Mouse (Mus musculus) MEL (cell line): ENCODE measurements around the gene Myh2. TPM values are rescaled to one million over a fixed set of nuclear protein-coding genes. Genes with fewer than 3 reads are reported as not detected.

Experiments used
- DNase-seq: peaks from one replicate; pipeline ENCODE4 v3.0.0; 2011; ENCODE audit warnings: low read depth, low spot score
- H3K27ac ChIP-seq: 2 replicates; pipeline ENCODE4 v1.5.1; 2012; ENCODE audit warnings: low read depth, mild to moderate bottlenecking, control low read depth, low read length, moderate library complexity; ENCODE audit not compliant: control insufficient read depth
- H3K27me3 ChIP-seq, 2 experiments: fragments of 150-350 bp in 1 of 2; sonication (generic) in 1 of 2; 2 replicates each; pipeline ENCODE4 v1.6.1; 2012; ENCODE audit warnings: low read length in 2 of 2, mild to moderate bottlenecking in 2 of 2, improper control_type of control experiment in 1 of 2, moderate library complexity in 1 of 2; ENCODE audit not compliant: insufficient read depth in 2 of 2, control insufficient read depth in 1 of 2
- H3K36me3 ChIP-seq, 2 experiments: 2 replicates each; pipeline ENCODE4 v1.6.1; 2012 to 2014; ENCODE audit warnings: low read length in 2 of 2, improper control_type of control experiment in 1 of 2, inconsistent platforms in 1 of 2, mild to moderate bottlenecking in 1 of 2; ENCODE audit not compliant: insufficient read depth in 2 of 2, control insufficient read depth in 1 of 2
- H3K4me1 ChIP-seq, 2 experiments: fragments of 150-350 bp in 1 of 2; sonication (generic) in 1 of 2; 2 replicates each; pipeline ENCODE4 v1.6.1; 2012; ENCODE audit warnings: low read length in 2 of 2, improper control_type of control experiment in 1 of 2, mild to moderate bottlenecking in 1 of 2; ENCODE audit not compliant: insufficient read depth in 2 of 2, control insufficient read depth in 1 of 2
- H3K4me3 ChIP-seq, 2 experiments: fragments of 150-350 bp in 1 of 2; sonication (generic) in 1 of 2; 2 replicates each; pipeline ENCODE4 v1.5.1; 2012; ENCODE audit warnings: low read depth in 2 of 2, low read length in 2 of 2, mild to moderate bottlenecking in 2 of 2, moderate library complexity in 2 of 2, control low read depth in 1 of 2, improper control_type of control experiment in 1 of 2; ENCODE audit not compliant: control insufficient read depth in 1 of 2, insufficient read depth in 1 of 2
- H3K79me2 ChIP-seq: 2 replicates; pipeline ENCODE4 v1.6.1; 2012; ENCODE audit warnings: mild to moderate bottlenecking, low read length, moderate library complexity; ENCODE audit not compliant: control insufficient read depth, poor library complexity, insufficient read depth
- H3K9ac ChIP-seq: 2 replicates; pipeline ENCODE4 v1.6.1; 2012; ENCODE audit warnings: low read depth, mild to moderate bottlenecking, control low read depth, low read length, moderate library complexity; ENCODE audit not compliant: control insufficient read depth, poor library complexity, severe bottlenecking
- H3K9me3 ChIP-seq: fragments of 150-350 bp; sonication (generic); replicated peaks from 2 replicates; pipeline ENCODE4 v1.6.1; 2012; ENCODE audit warnings: mild to moderate bottlenecking, low read length, improper control_type of control experiment, moderate library complexity; ENCODE audit not compliant: insufficient read depth
- CTCF ChIP-seq, 3 experiments: IDR thresholded peaks in 2 of 3; conservative IDR thresholded peaks in 1 of 3; 2 replicates each; pipeline ENCODE4 v1.5.1; 2011 to 2012; ENCODE audit warnings: low read length in 3 of 3, low read depth in 2 of 3, mild to moderate bottlenecking in 2 of 3, improper control_type of control experiment in 1 of 3, inconsistent platforms in 1 of 3, mixed read lengths in 1 of 3, moderate library complexity in 1 of 3; ENCODE audit not compliant: control insufficient read depth in 1 of 3, insufficient read depth in 1 of 3, poor library complexity in 1 of 3, severe bottlenecking in 1 of 3
- ELF1 ChIP-seq: IDR thresholded peaks from 2 replicates; pipeline ENCODE4 v1.6.1; 2014; ENCODE audit warnings: low read depth, mild to moderate bottlenecking, inconsistent platforms, low read length, improper control_type of control experiment, moderate library complexity
- GABPA ChIP-seq: IDR thresholded peaks from 2 replicates; pipeline ENCODE4 v1.6.1; 2012; ENCODE audit warnings: low read depth, mild to moderate bottlenecking, inconsistent platforms, low read length, improper control_type of control experiment, moderate library complexity
- HCFC1 ChIP-seq: IDR thresholded peaks from 2 replicates; pipeline ENCODE4 v1.6.1; 2012; ENCODE audit warnings: low read depth, mild to moderate bottlenecking, inconsistent platforms, low read length, improper control_type of control experiment, moderate library complexity
- MAX ChIP-seq: IDR thresholded peaks from 2 replicates; pipeline ENCODE4 v1.6.1; 2011; ENCODE audit warnings: low read length, improper control_type of control experiment
- MEF2A ChIP-seq: IDR thresholded peaks from 2 replicates; pipeline ENCODE4 v1.6.1; 2014; ENCODE audit warnings: low read depth, mild to moderate bottlenecking, inconsistent platforms, low read length, improper control_type of control experiment; ENCODE audit not compliant: poor library complexity, insufficient replicate concordance, severe bottlenecking; ENCODE audit errors: extremely low read depth
- MYB ChIP-seq: IDR thresholded peaks from 2 replicates; pipeline ENCODE4 v1.6.1; 2011; ENCODE audit warnings: mild to moderate bottlenecking, low read depth, low read length, improper control_type of control experiment
- NELFE ChIP-seq: IDR thresholded peaks from 2 replicates; pipeline ENCODE4 v1.6.1; 2011; ENCODE audit warnings: low read depth, low read length, improper control_type of control experiment
- POLR2A ChIP-seq, 2 experiments: IDR thresholded peaks; 2 replicates each; pipeline ENCODE4 v1.6.1; 2011 to 2012; ENCODE audit warnings: low read length in 2 of 2, mild to moderate bottlenecking in 2 of 2, control low read depth in 1 of 2, improper control_type of control experiment in 1 of 2, low read depth in 1 of 2, moderate library complexity in 1 of 2; ENCODE audit not compliant: control insufficient read depth in 1 of 2, insufficient read depth in 1 of 2, poor library complexity in 1 of 2
- RAD21 ChIP-seq: IDR thresholded peaks from 2 replicates; pipeline ENCODE4 v1.6.1; 2011; ENCODE audit warnings: mild to moderate bottlenecking, low read depth, low read length, improper control_type of control experiment
- SIN3A ChIP-seq: IDR thresholded peaks from 2 replicates; pipeline ENCODE4 v1.6.1; 2012; ENCODE audit warnings: low read length, improper control_type of control experiment, inconsistent platforms
- TBP ChIP-seq: IDR thresholded peaks from 2 replicates; pipeline ENCODE4 v1.8.0; 2011; ENCODE audit warnings: low read depth, low read length, improper control_type of control experiment
- TCF12 ChIP-seq: IDR thresholded peaks from 2 replicates; pipeline ENCODE4 v1.6.1; 2014; ENCODE audit warnings: low read depth, mild to moderate bottlenecking, inconsistent platforms, low read length, improper control_type of control experiment, moderate library complexity
- USF2 ChIP-seq, 2 experiments: IDR thresholded peaks; 2 replicates each; pipeline ENCODE4 v1.6.1; 2011 to 2012; ENCODE audit warnings: improper control_type of control experiment in 2 of 2, low read length in 2 of 2, borderline replicate concordance in 1 of 2, inconsistent platforms in 1 of 2, low read depth in 1 of 2, mild to moderate bottlenecking in 1 of 2; ENCODE audit not compliant: insufficient read depth in 1 of 2
- ZKSCAN1 ChIP-seq: IDR thresholded peaks from 2 replicates; pipeline ENCODE4 v1.6.1; 2012; ENCODE audit warnings: low read depth, mild to moderate bottlenecking, inconsistent platforms, low read length, improper control_type of control experiment, moderate library complexity
- polyA plus RNA-seq, 2 experiments: library from polyadenylated mRNA; stranded (reverse) in 1 of 2; unstranded in 1 of 2; fragments of >175 nt in 1 of 2; fragments of >200 nt in 1 of 2; gene quantifications; 2 replicates each; pipeline versions ENCODE4 v1.2.1 to v1.2.4; 2012; ENCODE audit warnings: low replicate concordance in 2 of 2, low read depth in 1 of 2; ENCODE audit not compliant: insufficient read length in 2 of 2, insufficient read depth in 1 of 2, missing spikeins in 1 of 2
- total RNA-seq: library from RNA; depleted of rRNA; stranded (reverse); fragments of 300-350 nt; gene quantifications from 2 replicates; pipeline ENCODE4 v1.2.3, GENCODE M21; 2012

Gene Myh2
- total and polyA plus RNA-seq, 3 experiments: not detected

DNA sequence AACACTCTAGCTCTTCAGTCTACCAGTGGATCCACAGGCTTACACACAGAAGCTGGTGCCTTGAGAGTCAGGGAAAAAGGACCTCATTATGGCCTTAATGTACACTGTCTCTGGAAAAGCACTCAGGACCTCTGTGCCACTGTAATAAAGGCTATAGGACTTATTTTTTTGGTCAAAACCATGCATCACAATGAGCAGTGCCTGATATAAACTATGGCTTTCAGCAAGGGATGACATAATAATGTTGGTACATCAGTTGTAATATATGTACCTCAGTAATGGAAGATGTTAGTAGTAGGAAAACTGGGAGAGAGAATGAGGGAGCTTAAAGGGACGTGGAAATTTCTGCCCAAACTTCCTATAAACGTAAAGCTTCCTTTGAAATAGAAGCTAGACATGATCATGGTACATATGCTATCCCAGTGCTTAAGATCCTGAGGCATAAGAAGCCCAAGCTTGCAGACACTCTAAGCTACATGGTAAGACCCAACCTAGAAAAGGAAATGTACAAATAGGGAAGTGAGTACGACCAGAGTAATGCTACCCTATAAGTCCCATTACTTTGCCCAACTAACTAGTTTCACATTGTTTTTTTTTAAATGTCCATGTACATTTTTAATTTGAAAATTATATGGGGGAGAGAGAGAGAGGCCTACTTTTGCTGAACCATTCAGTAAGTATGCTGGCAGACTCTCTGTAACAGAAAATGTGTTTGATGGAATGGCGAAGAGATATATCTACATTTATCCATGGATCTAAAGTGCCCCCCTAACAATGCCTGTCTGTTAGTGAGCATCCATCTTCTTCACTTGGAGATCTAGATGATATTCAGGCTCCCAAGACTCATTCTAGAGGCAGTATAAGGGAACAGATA, 24.2 kb upstream of the Myh2 start:
- Histone ChIP-seq H3K79me2 (no peaks in the 10 kb centered on the region), H3K4me1 (no peaks in the 10 kb centered on the region), H3K27me3 (no peaks in the 10 kb centered on the region; a peak in 2 of 4 replicates), H3K27ac (no peak overlapping the region), H3K9ac (no peak overlapping the region), H3K36me3 (no peaks in the 10 kb centered on the region), H3K4me3 (no peak overlapping the region), H3K9me3 (no peaks in the 10 kb centered on the region)
- TF ChIP-seq MAX: no peak
- TF ChIP-seq MYB: no peak
- no peak for TF ChIP-seq ELF1
- no peak for TF ChIP-seq TCF12
- no peak for TF ChIP-seq RAD21
- no peak for TF ChIP-seq ZKSCAN1
- no peak for TF ChIP-seq POLR2A (IDR thresholded peaks at IDR 0.05; ENCODE audit: control insufficient read depth in 1 of 2, insufficient read depth in 1 of 2, low read depth in 1 of 2, low read length in 2 of 2, poor library complexity in 1 of 2)
- no peak for TF ChIP-seq USF2 (IDR thresholded peaks at IDR 0.05; ENCODE audit: borderline replicate concordance in 1 of 2, insufficient read depth in 1 of 2, low read depth in 1 of 2, low read length in 2 of 2)
- no peak for TF ChIP-seq GABPA
- TF ChIP-seq SIN3A: no peak
- TF ChIP-seq HCFC1: no peak
- no peak for TF ChIP-seq MEF2A
- DNase-seq: no peak

DNA sequence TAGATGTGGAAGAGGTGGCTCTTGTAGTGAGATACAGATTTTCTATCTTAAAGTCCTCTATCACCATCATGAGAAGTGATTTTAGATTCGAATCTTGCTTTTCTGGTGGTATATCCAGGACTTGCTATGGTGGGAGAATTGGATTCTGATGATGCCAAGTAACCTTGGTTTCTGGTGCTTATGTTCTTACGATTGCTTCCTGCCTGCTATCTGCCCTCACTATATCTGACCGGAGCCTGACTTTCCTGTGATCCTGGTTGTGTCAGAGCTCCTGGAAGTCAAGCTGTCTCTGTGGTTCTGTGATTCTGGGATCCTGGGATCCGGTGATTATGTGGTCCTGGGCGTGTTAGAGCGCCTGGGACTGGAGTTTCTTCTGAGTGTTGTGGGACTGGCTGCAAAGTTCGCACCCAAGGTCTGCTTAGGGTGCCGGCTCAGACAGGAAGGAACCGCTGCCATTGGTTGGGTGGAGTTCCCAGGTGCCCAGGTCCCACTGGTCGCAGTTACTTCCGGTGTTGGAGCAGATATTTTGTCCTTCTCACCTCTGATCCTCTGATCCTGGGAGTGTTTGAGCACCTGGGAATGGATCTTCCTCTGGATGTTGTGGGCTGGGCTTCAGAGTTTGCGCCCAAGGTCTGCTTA, 23.4 kb upstream of the Myh2 start:
- TF ChIP-seq CTCF (IDR thresholded peaks at IDR 0.05 in 2 of 3, conservative IDR thresholded peaks at IDR 0.05 in 1 of 3; ENCODE audit: control insufficient read depth in 1 of 3, insufficient read depth in 1 of 3, low read depth in 2 of 3, low read length in 3 of 3, poor library complexity in 1 of 3, severe bottlenecking in 1 of 3) (no peak), NELFE (no peak), POLR2A (IDR thresholded peaks at IDR 0.05; ENCODE audit: control insufficient read depth in 1 of 2, insufficient read depth in 1 of 2, low read depth in 1 of 2, low read length in 2 of 2, poor library complexity in 1 of 2) (no peak), TBP (no peak)
- no peaks in the 10 kb centered on the region for H3K9me3 ChIP-seq
- H3K27me3 ChIP-seq: no peaks in the 10 kb centered on the region; a peak in 2 of 4 replicates
- H3K4me3 ChIP-seq: no peak overlapping the region
- H3K4me1 ChIP-seq: no peaks in the 10 kb centered on the region
- H3K79me2 ChIP-seq: no peaks in the 10 kb centered on the region
- no peak for DNase-seq
- no peak overlapping the region for H3K27ac ChIP-seq
- H3K36me3 ChIP-seq: no peaks in the 10 kb centered on the region
- no peak overlapping the region for H3K9ac ChIP-seq
